Mouse (Mus musculus): ENCODE data around the gene Hbq1a. TPM values are rescaled to one million over a fixed set of nuclear protein-coding genes. Genes with fewer than 3 reads are reported as not detected.

Hbq1a gene
- polyA plus RNA-seq, 1 experiment from 2014 or later = not detected

Other genes starting within 250 kb of the Hbq1a start
- 5.3 and 5.7 TPM in 2 replicates for gene Il9r, start 99.8 kb upstream of the Hbq1a start, polyA plus RNA-seq (2015; fragmentation: Nextera tagmentation; extraction: Ambion mirVana)
- 103 TPM in 2 replicates for gene Snrnp25, start 94.7 kb upstream of the Hbq1a start, polyA plus RNA-seq (2015; fragmentation: Nextera tagmentation; extraction: Ambion mirVana)
- gene Rhbdf1, start 77.8 kb upstream of the Hbq1a start, polyA plus RNA-seq (2015; fragmentation: Nextera tagmentation; extraction: Ambion mirVana) = 10.6 and 11.2 TPM in 2 replicates
- gene Mpg, start 73.6 kb upstream of the Hbq1a start, polyA plus RNA-seq (2015; fragmentation: Nextera tagmentation; extraction: Ambion mirVana) = 30.0 and 36.0 TPM in 2 replicates
- gene Nprl3, start 32.4 kb upstream of the Hbq1a start, polyA plus RNA-seq (2015; fragmentation: Nextera tagmentation; extraction: Ambion mirVana) = 38.5 and 39.4 TPM in 2 replicates
- 1.9 and 2.2 TPM in 2 replicates for gene Hba-x, start 23.7 kb upstream of the Hbq1a start, polyA plus RNA-seq (2015; fragmentation: Nextera tagmentation; extraction: Ambion mirVana)
- 616 and 668 TPM in 2 replicates for gene Hba-a1, start 16.6 kb upstream of the Hbq1a start, polyA plus RNA-seq (2015; fragmentation: Nextera tagmentation; extraction: Ambion mirVana)
- gene Hbq1b, start 13.1 kb upstream of the Hbq1a start, polyA plus RNA-seq (2015; fragmentation: Nextera tagmentation; extraction: Ambion mirVana) = 0.33 and 0.34 TPM in 2 replicates
- gene Hba-a2, start 3.6 kb upstream of the Hbq1a start, polyA plus RNA-seq (2015; fragmentation: Nextera tagmentation; extraction: Ambion mirVana) = 1,475 and 1,659 TPM in 2 replicates
- gene Sh3pxd2b, start 47.8 kb downstream of the Hbq1a start, polyA plus RNA-seq (2015; fragmentation: Nextera tagmentation; extraction: Ambion mirVana) = 2.3 and 2.7 TPM in 2 replicates
- 15.4 and 16.1 TPM in 2 replicates for gene Ubtd2, start 155.3 kb downstream of the Hbq1a start, polyA plus RNA-seq (2015; fragmentation: Nextera tagmentation; extraction: Ambion mirVana)
- 1.9 and 2.1 TPM in 2 replicates for gene Efcab9, start 232.0 kb downstream of the Hbq1a start, polyA plus RNA-seq (2015; fragmentation: Nextera tagmentation; extraction: Ambion mirVana)
- gene Stk10, start 233.2 kb downstream of the Hbq1a start, polyA plus RNA-seq (2015; fragmentation: Nextera tagmentation; extraction: Ambion mirVana) = 10.6 and 12.9 TPM in 2 replicates

Measured in thymus, postnatal 0 days (tissue).